Mouse (Mus musculus) forebrain, embryonic 10.5 days (tissue): ENCODE results near the gene Lfng. TPM values are rescaled to one million over a fixed set of nuclear protein-coding genes. Genes with fewer than 3 reads are reported as not detected.

Experiments
- DNase-seq: peaks from one replicate; pipeline ENCODE4 v3.0.0-alpha.2; 2017; ENCODE audit warnings: low spot score; ENCODE audit errors: extremely low spot score
- H3K27ac ChIP-seq: fragments of 300-500 bp; sonication (generic); 2 replicates; pipeline ENCODE4 v1.5.1; 2016; ENCODE audit warnings: mild to moderate bottlenecking
- H3K27me3 ChIP-seq: fragments of 300-500 bp; sonication (generic); 2 replicates; pipeline ENCODE4 v1.6.1; 2016; ENCODE audit warnings: mild to moderate bottlenecking; ENCODE audit not compliant: poor library complexity, severe bottlenecking
- H3K36me3 ChIP-seq: fragments of 300-500 bp; sonication (generic); replicated peaks from 2 replicates; pipeline ENCODE4 v1.6.1; 2016; ENCODE audit warnings: mild to moderate bottlenecking, moderate library complexity
- H3K4me1 ChIP-seq: fragments of 300-500 bp; sonication (generic); 2 replicates; pipeline ENCODE4 v1.6.1; 2016
- H3K4me3 ChIP-seq: fragments of 300-500 bp; sonication (generic); 2 replicates; pipeline ENCODE4 v1.5.1; 2016; ENCODE audit warnings: mild to moderate bottlenecking, moderate library complexity
- H3K9me3 ChIP-seq: fragments of 300-500 bp; sonication (generic); 2 replicates; pipeline ENCODE4 v1.6.1; 2016; ENCODE audit warnings: mild to moderate bottlenecking, moderate library complexity
- WGBS: fragments of 180-500 bp; shearing (Covaris S2); methylation state at CpG from one replicate; pipeline ENCODE4 v1.1.7; 2016; 5-methylcytosine and 5-hydroxymethylcytosine counted together
- polyA plus RNA-seq: library from polyadenylated mRNA; unstranded; fragments of >200 nt; fragmentation: Nextera tagmentation; extraction: Ambion mirVana; gene quantifications from 2 replicates; pipeline ENCODE4 v1.2.1, GENCODE M21; 2016

Gene Lfng
- polyA plus RNA-seq, 1 experiment from 2014 or later, result 33.1 TPM

DNA sequence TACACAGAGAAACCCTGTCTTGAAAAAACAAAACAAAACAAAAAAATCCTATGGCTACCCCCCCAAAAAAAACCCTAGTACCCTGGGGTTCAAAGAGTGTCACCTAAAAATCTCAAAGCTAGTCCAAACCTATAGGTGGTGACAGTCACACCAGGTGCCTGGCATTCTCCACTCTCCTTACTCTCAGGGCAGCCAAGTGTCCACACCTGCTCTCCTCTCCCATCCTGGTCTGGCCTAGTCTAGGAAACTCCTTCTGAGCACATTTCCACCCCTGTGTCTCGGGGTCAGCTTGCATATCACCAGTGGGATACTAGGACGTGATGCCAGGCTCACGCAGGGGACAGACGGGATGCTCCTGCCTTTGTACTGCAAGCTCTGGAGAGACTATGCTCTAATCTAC lies 32.2 kb downstream of the Lfng start:
- H3K27ac ChIP-seq, result peak overlapping the region; percentile 9; the same call in 1 of the 2 replicates
- H3K36me3 ChIP-seq, result peaks cover 100% of the 10 kb centered on the region
- WGBS, result 94% methylated on average over 4 of the region's 4 CpGs

DNA sequence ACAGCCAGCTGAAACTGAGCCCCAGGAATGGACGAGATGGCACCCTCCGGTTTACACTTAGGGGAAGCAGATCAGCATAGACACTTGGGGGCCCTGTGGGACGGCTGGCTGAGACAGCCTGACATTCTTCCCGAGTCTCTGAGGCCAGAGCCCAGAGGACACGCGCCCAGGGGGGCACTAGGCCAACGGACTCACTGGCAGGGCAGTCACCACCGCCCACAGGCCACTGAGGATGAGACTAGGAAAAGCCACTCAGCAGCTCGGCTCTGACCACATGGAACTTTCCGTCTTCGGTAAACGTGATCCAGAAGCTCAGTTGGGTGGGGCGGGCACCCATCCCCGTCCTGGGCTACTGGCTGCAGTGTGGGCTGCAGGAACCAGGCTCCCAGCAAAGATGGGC lies 32.8 kb downstream of the Lfng start:
- Histone ChIP-seq H3K27ac (0 out of 2 replicates have a peak overlapping the region, but pooled peaks have one; percentile 9), H3K4me3 (no peak overlapping the region), H3K4me1 (peaks cover 54% of the 10 kb centered on the region), H3K27me3 (no peaks in the 10 kb centered on the region), H3K36me3 (peaks cover 100% of the 10 kb centered on the region), H3K9me3 (no peaks in the 10 kb centered on the region; the same call in none of the 2 replicates)
- no peak for DNase-seq
- 93% methylated on average over 14 of the region's 14 CpGs for WGBS

More for the DNA sequence above, 32.2 kb downstream of the Lfng start:
- DNase-seq, result no peak
- peaks cover 51% of the 10 kb centered on the region for H3K4me1 ChIP-seq
- no peaks in the 10 kb centered on the region for H3K27me3 ChIP-seq
- no peak overlapping the region for H3K4me3 ChIP-seq
- no peaks in the 10 kb centered on the region; the same call in 1 of the 2 replicates for H3K9me3 ChIP-seq

DNA sequence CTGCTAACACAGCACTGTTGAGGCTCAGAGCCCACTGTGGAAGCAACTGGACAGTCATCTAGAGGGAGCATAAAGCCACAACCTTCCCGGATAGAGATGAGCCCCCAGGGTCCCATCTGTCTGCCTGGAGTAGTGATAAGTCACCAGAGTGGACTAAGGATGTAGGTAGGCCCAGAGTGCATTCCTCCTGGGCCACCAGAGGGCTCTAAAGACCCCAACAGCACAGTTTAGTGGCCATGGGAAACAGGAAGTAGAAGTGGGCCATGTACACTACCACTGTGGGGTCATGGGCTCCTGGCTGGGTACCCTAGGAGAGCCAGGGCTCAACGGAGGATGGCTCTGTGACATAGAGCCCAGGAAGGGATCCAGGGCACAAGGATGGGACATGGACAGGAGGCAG lies 33.7 kb downstream of the Lfng start:
- H3K4me3 ChIP-seq, result peak overlapping the region; percentile 2; the same call in 1 of the 2 replicates
- DNase-seq, result no peak
- H3K36me3 ChIP-seq, result peaks cover 100% of the 10 kb centered on the region
- H3K27me3 ChIP-seq, result no peaks in the 10 kb centered on the region
- H3K9me3 ChIP-seq, result no peaks in the 10 kb centered on the region; the same call in none of the 2 replicates
- H3K4me1 ChIP-seq, result peaks cover 63% of the 10 kb centered on the region
- 89% methylated on average over 2 of the region's 2 CpGs for WGBS
- peak overlapping the region; percentile 78 for H3K27ac ChIP-seq

DNA sequence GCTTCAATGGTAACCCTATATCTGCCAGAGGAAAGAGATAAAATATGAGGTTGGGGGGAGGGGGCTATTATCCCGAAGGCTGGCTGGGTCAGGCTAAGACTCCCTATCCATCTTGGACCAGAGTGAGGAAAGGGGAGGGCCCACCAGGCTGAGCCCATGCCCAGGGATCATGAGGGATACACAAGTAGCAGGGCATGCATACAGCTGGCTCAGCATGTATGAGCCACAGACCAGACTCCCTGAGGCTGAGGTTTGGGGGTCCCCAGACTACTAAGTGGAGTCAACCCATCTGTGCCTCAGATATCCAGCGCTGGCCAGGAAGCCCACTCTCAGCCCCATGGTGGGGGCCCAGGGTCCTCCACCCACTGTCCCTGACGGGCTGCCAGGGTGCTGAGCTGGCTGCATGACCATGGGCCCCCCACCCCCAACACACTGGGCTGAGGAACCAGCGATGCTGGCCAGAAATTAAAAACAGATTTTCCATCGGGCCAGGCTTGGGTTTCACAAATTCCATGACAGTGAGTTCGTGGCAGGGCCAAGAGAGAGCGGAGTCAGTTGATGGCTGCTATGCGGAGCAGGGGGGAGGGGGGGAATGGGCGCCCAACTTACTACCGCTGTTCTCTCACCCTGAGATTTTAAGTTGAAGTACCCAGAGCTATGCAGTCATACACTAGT lies 34.3 kb downstream of the Lfng start:
- no peaks in the 10 kb centered on the region; the same call in none of the 2 replicates for H3K9me3 ChIP-seq
- DNase-seq, result no peak
- H3K27me3 ChIP-seq, result no peaks in the 10 kb centered on the region
- H3K36me3 ChIP-seq, result peaks cover 100% of the 10 kb centered on the region
- peaks cover 69% of the 10 kb centered on the region for H3K4me1 ChIP-seq
- 82% methylated on average over 10 of the region's 10 CpGs for WGBS
- H3K4me3 ChIP-seq, result peak overlapping the region; percentile 2; the same call in 1 of the 2 replicates
- peak overlapping the region; percentile 78 for H3K27ac ChIP-seq

DNA sequence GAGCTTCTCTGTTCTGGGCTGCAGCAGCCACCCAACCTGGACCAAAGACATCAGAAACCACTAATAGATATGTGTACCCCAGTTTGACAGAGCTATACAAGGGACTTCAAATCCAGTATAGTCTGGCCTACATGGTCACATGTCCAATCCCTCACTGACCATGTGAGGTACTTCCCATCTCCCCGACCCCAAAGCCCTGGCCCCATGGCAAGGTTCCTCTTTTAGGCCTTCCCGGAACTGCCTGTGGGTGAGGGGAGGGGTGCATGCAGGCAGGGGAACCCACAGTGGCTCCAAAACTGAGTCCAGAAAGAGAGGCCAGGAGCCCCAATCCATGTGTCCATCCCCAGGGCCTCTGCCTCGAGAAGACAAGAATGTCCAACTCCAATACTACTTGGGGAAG lies 35.0 kb downstream of the Lfng start:
- Histone ChIP-seq H3K4me3 (no peak overlapping the region), H3K27ac (peak overlapping the region; percentile 78), H3K9me3 (no peaks in the 10 kb centered on the region; the same call in none of the 2 replicates), H3K27me3 (no peaks in the 10 kb centered on the region), H3K4me1 (peaks cover 73% of the 10 kb centered on the region), H3K36me3 (peaks cover 100% of the 10 kb centered on the region)
- 82% methylated on average over 3 of the region's 3 CpGs for WGBS
- no peak for DNase-seq

DNA sequence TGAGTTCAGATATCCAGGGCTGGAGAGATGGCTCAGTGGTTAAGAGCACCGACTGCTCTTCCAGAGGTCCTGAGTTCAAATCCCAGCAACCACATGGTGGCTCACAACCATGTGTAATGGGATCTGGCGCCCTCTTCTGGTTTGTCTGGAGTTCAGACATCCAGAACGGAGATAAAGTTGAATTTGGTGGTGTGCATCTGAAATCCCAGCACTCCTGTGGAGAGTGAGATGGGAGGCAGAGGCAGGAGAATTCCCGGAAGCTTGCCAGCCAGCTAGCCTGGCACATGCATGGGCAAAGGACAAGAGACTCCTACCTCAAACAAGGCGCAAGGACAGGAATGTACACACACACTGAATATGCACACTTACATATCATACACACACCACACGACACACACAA lies 37.1 kb downstream of the Lfng start:
- Histone ChIP-seq H3K36me3 (peaks cover 79% of the 10 kb centered on the region), H3K4me1 (peaks cover 85% of the 10 kb centered on the region), H3K9me3 (no peaks in the 10 kb centered on the region; the same call in none of the 2 replicates), H3K4me3 (no peak overlapping the region), H3K27me3 (no peaks in the 10 kb centered on the region), H3K27ac (0 out of 2 replicates have a peak overlapping the region, but pooled peaks have one; percentile 2)
- WGBS, result 91% methylated on average over 6 of the region's 6 CpGs
- no peak for DNase-seq

DNA sequence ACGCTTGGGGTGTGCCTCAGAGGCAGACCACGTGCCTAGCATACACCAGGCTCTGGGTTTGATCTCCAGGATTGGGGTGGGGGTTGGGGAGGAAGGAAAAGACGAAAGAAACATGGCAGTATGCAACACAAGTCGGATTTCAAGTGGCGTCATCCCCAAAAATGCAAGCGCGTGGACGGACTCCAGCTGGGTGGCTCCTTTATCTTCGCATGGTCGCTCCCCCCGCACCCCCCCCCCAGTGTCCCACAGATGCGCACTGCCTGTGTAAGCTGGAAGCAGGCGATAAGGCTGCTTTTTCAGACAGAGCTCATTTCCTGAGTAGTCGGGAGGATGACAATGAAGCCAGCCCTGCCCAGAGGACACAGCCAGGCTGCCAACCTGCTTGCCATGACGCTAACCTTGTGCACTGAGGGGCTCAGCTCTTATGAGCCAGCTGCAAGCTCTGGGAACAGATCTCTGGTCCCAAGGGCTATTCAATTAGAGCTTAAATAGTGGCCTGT lies 37.6 kb downstream of the Lfng start:
- Histone ChIP-seq H3K36me3 (peaks cover 74% of the 10 kb centered on the region), H3K4me1 (peaks cover 87% of the 10 kb centered on the region), H3K27ac (peak overlapping the region; percentile 2; the same call in 1 of the 2 replicates), H3K27me3 (no peaks in the 10 kb centered on the region), H3K4me3 (peak overlapping the region; percentile 26; the same call in 1 of the 2 replicates), H3K9me3 (no peaks in the 10 kb centered on the region; the same call in none of the 2 replicates)
- WGBS, result 95% methylated on average over 15 of the region's 15 CpGs
- no peak for DNase-seq

DNA sequence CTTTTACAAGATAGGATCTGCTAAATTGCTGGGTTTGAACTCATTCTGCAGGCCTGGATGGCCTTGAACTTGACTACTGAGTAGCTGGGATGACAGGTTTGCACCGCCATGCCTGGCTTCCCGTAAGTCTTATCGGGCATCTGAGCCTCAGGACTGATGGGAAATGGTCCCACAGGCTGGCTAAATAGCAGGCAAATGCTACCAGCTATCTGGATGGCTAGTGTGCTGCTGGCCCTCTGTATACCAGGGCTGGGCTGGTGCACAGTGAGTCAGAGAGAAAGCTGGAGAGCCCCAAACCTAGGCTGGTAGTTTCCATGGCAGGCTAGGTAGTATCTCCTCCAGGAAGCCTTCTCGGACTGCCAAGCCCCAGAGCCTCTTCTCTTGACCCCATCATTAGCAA lies 38.3 kb downstream of the Lfng start:
- Histone ChIP-seq H3K4me1 (peaks cover 89% of the 10 kb centered on the region), H3K9me3 (no peaks in the 10 kb centered on the region; the same call in none of the 2 replicates), H3K4me3 (peak overlapping the region; percentile 26; the same call in 1 of the 2 replicates), H3K36me3 (peaks cover 67% of the 10 kb centered on the region), H3K27ac (peak overlapping the region; percentile 2; the same call in 1 of the 2 replicates), H3K27me3 (no peaks in the 10 kb centered on the region)
- DNase-seq, result no peak
- 95% methylated on average over 4 of the region's 4 CpGs for WGBS

DNA sequence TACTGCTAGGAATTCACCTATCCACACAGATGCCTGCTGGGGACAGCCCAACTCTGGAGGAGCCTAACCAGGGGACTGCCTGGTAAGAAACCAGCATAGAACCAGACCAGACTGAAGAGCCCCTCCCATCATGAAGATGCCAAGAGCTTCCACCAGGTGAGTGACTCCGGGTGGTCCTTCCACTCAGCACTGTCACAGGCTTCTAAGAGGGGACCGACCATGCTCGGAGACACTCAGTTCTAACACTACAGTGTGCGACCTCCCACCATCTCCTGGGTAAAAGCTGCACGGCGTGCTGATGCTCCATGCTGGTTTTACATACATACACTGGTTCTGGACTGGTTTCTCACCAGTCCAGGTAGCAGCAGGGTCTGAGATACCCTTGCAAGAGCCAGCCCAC lies 39.1 kb downstream of the Lfng start:
- WGBS, result 93% methylated on average over 6 of the region's 6 CpGs
- peaks cover 4% of the 10 kb centered on the region; the same call in 1 of the 2 replicates for H3K27me3 ChIP-seq
- no peaks in the 10 kb centered on the region; the same call in none of the 2 replicates for H3K9me3 ChIP-seq
- peak overlapping the region; percentile 81 for H3K4me3 ChIP-seq
- peaks cover 60% of the 10 kb centered on the region for H3K36me3 ChIP-seq
- H3K4me1 ChIP-seq, result peaks cover 82% of the 10 kb centered on the region
- H3K27ac ChIP-seq, result peak overlapping the region; percentile 99; the same call in 1 of the 2 replicates
- DNase-seq, result no peak

DNA sequence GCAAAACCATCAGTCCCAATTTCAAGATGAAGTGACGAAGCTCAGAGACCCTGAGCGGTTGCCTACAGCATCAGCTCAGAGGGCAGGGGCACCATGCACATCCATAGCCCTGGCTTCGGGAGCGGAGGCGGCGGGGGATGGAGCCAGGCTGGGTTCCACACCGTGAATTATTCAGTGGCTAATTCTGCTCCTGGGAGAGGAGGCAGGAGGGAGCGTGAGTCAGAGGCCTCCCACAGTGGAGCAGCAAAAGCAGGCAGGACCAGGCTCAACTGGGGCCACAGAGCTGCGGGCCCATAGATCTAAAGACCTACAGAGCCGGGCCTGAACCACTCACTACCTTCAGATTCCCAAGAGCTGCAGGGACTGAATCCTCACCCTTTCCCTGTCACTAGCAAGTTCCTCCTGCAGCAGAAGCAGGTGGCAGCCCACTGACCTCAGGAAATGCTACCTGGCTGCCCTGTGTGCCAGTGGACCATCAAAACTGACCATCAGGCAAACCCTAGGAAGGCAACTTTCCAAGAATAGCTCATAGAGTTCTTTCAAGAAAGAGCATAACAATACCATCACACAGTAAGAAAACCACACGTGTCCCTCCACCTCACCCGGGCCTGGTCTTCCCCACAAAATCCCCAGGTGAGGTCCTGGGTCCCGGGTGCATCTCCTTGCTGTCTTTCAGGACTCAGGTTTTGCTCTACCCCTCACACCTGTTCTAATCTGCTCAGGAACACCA lies 40.1 kb downstream of the Lfng start:
- peak overlapping the region; percentile 99 for H3K27ac ChIP-seq
- H3K4me1 ChIP-seq, result peaks cover 71% of the 10 kb centered on the region
- peak overlapping the region; percentile 81 for H3K4me3 ChIP-seq
- no peak for DNase-seq
- H3K9me3 ChIP-seq, result no peaks in the 10 kb centered on the region; the same call in none of the 2 replicates
- H3K27me3 ChIP-seq, result peaks cover 4% of the 10 kb centered on the region; the same call in 1 of the 2 replicates
- peaks cover 50% of the 10 kb centered on the region for H3K36me3 ChIP-seq
- 63% methylated on average over 13 of the region's 13 CpGs for WGBS

DNA sequence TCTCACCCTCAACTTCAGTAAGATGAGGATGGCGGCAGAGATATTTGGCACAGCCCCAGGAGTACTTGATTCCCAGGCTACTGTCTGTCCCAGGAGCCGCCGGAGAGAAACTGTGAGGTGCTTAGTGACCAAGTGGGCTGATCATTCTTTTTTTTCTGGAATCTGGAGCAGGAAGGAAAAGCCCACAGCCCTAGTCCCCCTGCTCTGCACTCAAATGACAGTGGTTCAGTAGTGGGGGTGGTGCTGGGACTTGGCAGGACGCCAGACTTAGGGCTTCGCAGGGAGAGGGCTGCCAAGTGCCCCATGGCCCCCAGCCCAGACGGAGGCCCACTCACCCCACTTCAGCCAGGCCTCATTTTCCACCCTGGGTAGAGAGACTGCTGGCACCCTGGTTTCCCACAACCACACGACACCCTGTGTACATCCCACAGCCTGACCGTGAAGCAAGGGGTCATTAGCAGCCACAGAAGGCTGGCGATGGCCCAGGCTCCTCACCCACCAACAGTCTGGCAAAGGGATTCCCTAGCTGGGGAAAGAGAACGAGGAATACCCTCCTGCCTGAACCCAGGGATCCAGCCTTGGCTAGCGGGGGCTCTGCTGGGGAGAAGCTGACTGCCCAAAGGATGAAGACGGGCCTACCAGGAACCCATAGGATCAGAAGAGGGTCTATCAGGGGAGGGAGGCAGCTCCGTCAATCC lies 40.9 kb downstream of the Lfng start:
- no peak for DNase-seq

More for the DNA sequence above, 40.9 kb downstream of the Lfng start:
- peak overlapping the region; percentile 81 for H3K4me3 ChIP-seq
- WGBS, result 11% methylated on average over 13 of the region's 13 CpGs
- H3K27ac ChIP-seq, result peak overlapping the region; percentile 99
- peaks cover 4% of the 10 kb centered on the region; the same call in 1 of the 2 replicates for H3K27me3 ChIP-seq
- no peaks in the 10 kb centered on the region; the same call in none of the 2 replicates for H3K9me3 ChIP-seq
- peaks cover 68% of the 10 kb centered on the region for H3K4me1 ChIP-seq
- H3K36me3 ChIP-seq, result peaks cover 42% of the 10 kb centered on the region
